Mouse (Mus musculus): ENCODE results near the gene Nckap1l. TPM values are rescaled to one million over a fixed set of nuclear protein-coding genes. Genes with fewer than 3 reads are reported as not detected.

Gene Nckap1l
- polyA plus RNA-seq, 1 experiment from 2014 or later: 1.7 TPM

DNA sequence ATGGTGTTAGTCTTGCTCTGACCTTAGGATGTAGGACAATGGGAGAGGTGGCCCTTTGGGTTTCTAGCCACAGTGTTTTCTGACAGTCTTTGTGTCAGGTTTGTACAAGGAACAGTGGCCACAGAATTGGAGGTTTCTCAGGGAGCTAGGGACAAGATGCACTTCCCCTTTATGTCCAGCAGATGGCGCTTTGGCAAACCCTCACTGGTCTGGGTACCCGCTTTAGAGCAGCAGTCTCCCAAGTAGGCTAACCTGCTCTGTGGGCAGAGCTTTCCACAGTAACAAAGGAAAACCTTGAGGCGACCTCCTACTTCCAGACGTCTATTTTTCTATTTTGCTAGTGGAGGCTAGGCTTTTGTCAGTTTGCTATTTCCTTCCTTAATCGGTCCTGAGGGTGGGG lies 76.8 kb downstream of the Nckap1l start:
- 6% methylated on average over 5 of the region's 5 CpGs for WGBS
- peak; percentile 94 for TF ChIP-seq CTCF (IDR thresholded peaks at IDR 0.05; ENCODE audit: low read depth)
- ATAC-seq: no peak

GRCm38 (mm10) chr15:103534054-103534620 lies 80.5 kb downstream of the Nckap1l start:
- Histone ChIP-seq H3K27ac (ENCODE audit: low read depth, low read length) (no peak overlapping the region), H3K27me3 (replicated peaks; ENCODE audit: control insufficient read depth, insufficient read depth, low read length) (peaks cover 25% of the 10 kb centered on the region), H3K36me3 (ENCODE audit: control insufficient read depth, insufficient read depth) (no peaks in the 10 kb centered on the region), H3K4me2 (replicated peaks; ENCODE audit: low read depth) (no peak overlapping the region), H3K9me3 (ENCODE audit: control insufficient read depth) (no peaks in the 10 kb centered on the region), H3K4me3 (ENCODE audit: low read depth, low read length) (no peak overlapping the region), H3K9ac (ENCODE audit: low read depth, low read length) (no peak overlapping the region), H3K4me1 (replicated peaks; ENCODE audit: control insufficient read depth, insufficient read depth, low read length) (no peaks in the 10 kb centered on the region)
- no peak for TF ChIP-seq CTCF (IDR thresholded peaks at IDR 0.05; ENCODE audit: low read depth)
- WGBS: 78% methylated on average over 7 of the region's 7 CpGs
- ATAC-seq: no peak

More for the DNA sequence above, 76.8 kb downstream of the Nckap1l start:
- Histone ChIP-seq H3K9ac (ENCODE audit: low read depth, low read length) (no peak overlapping the region), H3K4me3 (ENCODE audit: low read depth, low read length) (no peak overlapping the region), H3K27ac (ENCODE audit: low read depth, low read length) (no peak overlapping the region), H3K36me3 (ENCODE audit: control insufficient read depth, insufficient read depth) (no peaks in the 10 kb centered on the region), H3K4me1 (replicated peaks; ENCODE audit: control insufficient read depth, insufficient read depth, low read length) (no peaks in the 10 kb centered on the region), H3K27me3 (replicated peaks; ENCODE audit: control insufficient read depth, insufficient read depth, low read length) (no peaks in the 10 kb centered on the region), H3K9me3 (ENCODE audit: control insufficient read depth) (no peaks in the 10 kb centered on the region), H3K4me2 (replicated peaks; ENCODE audit: low read depth) (no peak overlapping the region)

GRCm38 (mm10) chr15:103535030-103535429 lies 81.4 kb downstream of the Nckap1l start:
- H3K4me3 ChIP-seq (ENCODE audit: low read depth, low read length): no peak overlapping the region
- WGBS: 88% methylated on average over 2 of the region's 2 CpGs
- no peak for TF ChIP-seq CTCF (IDR thresholded peaks at IDR 0.05; ENCODE audit: low read depth)
- no peak overlapping the region for H3K27ac ChIP-seq (ENCODE audit: low read depth, low read length)
- no peak for ATAC-seq
- H3K9ac ChIP-seq (ENCODE audit: low read depth, low read length): no peak overlapping the region
- H3K4me2 ChIP-seq (replicated peaks; ENCODE audit: low read depth): no peak overlapping the region
- no peaks in the 10 kb centered on the region for H3K9me3 ChIP-seq (ENCODE audit: control insufficient read depth)
- no peaks in the 10 kb centered on the region for H3K36me3 ChIP-seq (ENCODE audit: control insufficient read depth, insufficient read depth)
- H3K4me1 ChIP-seq (replicated peaks; ENCODE audit: control insufficient read depth, insufficient read depth, low read length): no peaks in the 10 kb centered on the region
- H3K27me3 ChIP-seq (replicated peaks; ENCODE audit: control insufficient read depth, insufficient read depth, low read length): peaks cover 25% of the 10 kb centered on the region

DNA sequence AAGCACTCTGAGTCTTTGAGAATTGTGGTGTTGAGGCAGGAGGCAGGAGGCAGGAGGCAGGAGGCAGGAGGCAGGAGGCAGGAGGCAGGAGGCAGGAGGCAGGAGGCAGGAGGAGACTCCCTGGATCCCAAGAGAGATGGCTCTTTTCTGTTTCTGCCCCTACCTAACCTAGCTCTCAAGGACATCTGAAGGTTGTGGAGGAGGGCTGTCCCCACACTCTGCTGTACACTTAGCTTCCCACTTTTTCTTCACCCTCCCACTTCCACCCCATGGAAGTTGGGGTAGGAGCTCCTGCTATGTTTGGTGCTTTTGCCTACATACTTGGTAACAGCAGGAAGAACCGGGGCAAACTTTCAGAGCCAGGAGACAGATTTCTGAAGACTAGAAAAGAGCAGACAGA lies 82.2 kb downstream of the Nckap1l start:
- TF ChIP-seq CTCF (IDR thresholded peaks at IDR 0.05; ENCODE audit: low read depth): no peak
- no peak overlapping the region for H3K4me3 ChIP-seq (ENCODE audit: low read depth, low read length)
- peaks cover 25% of the 10 kb centered on the region for H3K27me3 ChIP-seq (replicated peaks; ENCODE audit: control insufficient read depth, insufficient read depth, low read length)
- ATAC-seq: no peak
- no peak overlapping the region for H3K4me2 ChIP-seq (replicated peaks; ENCODE audit: low read depth)
- H3K27ac ChIP-seq (ENCODE audit: low read depth, low read length): no peak overlapping the region
- no peak overlapping the region for H3K9ac ChIP-seq (ENCODE audit: low read depth, low read length)
- no peaks in the 10 kb centered on the region for H3K4me1 ChIP-seq (replicated peaks; ENCODE audit: control insufficient read depth, insufficient read depth, low read length)
- 77% methylated on average over 1 of the region's 1 CpGs for WGBS
- H3K9me3 ChIP-seq (ENCODE audit: control insufficient read depth): no peaks in the 10 kb centered on the region
- H3K36me3 ChIP-seq (ENCODE audit: control insufficient read depth, insufficient read depth): no peaks in the 10 kb centered on the region

GRCm38 (mm10) chr15:103536456-103536855 lies 82.9 kb downstream of the Nckap1l start:
- no peak overlapping the region for H3K27ac ChIP-seq (ENCODE audit: low read depth, low read length)
- no peak overlapping the region for H3K4me2 ChIP-seq (replicated peaks; ENCODE audit: low read depth)
- no peaks in the 10 kb centered on the region for H3K4me1 ChIP-seq (replicated peaks; ENCODE audit: control insufficient read depth, insufficient read depth, low read length)
- WGBS: 42% methylated on average over 2 of the region's 2 CpGs
- H3K9me3 ChIP-seq (ENCODE audit: control insufficient read depth): no peaks in the 10 kb centered on the region
- no peak for TF ChIP-seq CTCF (IDR thresholded peaks at IDR 0.05; ENCODE audit: low read depth)
- H3K36me3 ChIP-seq (ENCODE audit: control insufficient read depth, insufficient read depth): no peaks in the 10 kb centered on the region
- no peak overlapping the region for H3K4me3 ChIP-seq (ENCODE audit: low read depth, low read length)
- H3K9ac ChIP-seq (ENCODE audit: low read depth, low read length): no peak overlapping the region
- H3K27me3 ChIP-seq (replicated peaks; ENCODE audit: control insufficient read depth, insufficient read depth, low read length): peaks cover 25% of the 10 kb centered on the region
- ATAC-seq: no peak

DNA sequence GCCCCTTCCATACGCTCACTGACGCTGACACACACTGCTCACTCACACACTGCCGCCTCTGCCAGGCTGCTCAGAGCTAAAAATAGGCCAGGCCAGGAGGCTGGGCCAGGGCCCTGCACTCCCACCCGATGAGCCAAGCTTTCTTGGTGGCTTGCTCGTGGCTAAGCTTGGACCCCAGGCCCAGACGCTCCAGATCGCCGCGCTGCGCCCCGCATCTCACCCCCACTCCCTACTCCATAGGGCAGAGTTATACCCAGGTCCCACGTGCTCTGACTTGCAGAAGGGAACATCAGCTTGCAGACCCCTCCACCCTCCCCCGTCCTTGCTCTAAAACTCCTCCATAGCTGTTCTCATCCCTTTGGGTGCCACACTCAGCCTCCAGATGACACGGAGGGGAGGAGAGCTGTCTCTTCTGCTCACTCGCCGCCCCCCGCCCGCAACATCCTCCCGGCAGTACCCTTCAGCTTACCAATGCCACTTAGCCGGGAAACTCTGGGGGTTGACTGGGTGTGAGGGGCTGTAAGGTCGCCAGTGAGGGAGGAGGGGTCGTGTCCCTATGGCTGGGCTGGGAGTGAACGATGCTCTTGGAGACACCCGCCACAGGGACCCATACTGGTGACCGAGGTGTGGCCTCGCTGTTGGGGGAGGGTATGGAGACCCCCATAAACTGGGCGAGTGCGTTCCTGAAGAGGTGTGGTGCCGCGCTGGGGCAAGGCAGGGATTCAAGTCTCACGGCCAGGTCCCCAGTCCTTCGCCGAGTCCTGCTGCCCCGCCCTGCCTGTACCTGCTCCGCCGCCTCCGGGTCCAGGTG lies 83.6 kb downstream of the Nckap1l start:
- peak; percentile 31; the same call in 1 of the 2 replicates for ATAC-seq
- H3K27ac ChIP-seq (ENCODE audit: low read depth, low read length): no peak overlapping the region
- WGBS: 6% methylated on average over 35 of the region's 37 CpGs
- peaks cover 25% of the 10 kb centered on the region for H3K27me3 ChIP-seq (replicated peaks; ENCODE audit: control insufficient read depth, insufficient read depth, low read length)
- H3K9ac ChIP-seq (ENCODE audit: low read depth, low read length): peak overlapping the region; percentile 34
- no peak for TF ChIP-seq CTCF (IDR thresholded peaks at IDR 0.05; ENCODE audit: low read depth)
- H3K4me3 ChIP-seq (ENCODE audit: low read depth, low read length): peak overlapping the region; percentile 48
- H3K9me3 ChIP-seq (ENCODE audit: control insufficient read depth): no peaks in the 10 kb centered on the region
- H3K4me1 ChIP-seq (replicated peaks; ENCODE audit: control insufficient read depth, insufficient read depth, low read length): no peaks in the 10 kb centered on the region
- no peaks in the 10 kb centered on the region for H3K36me3 ChIP-seq (ENCODE audit: control insufficient read depth, insufficient read depth)
- peak overlapping the region; percentile 78 for H3K4me2 ChIP-seq (replicated peaks; ENCODE audit: low read depth)

Data from intestine, postnatal 0 days (tissue).